Mouse (Mus musculus) mature B cell (primary cell): ENCODE measurements around the gene Cmbl.

Experiments used
- in situ Hi-C: fragments of 300-500 bp; cut with MboI; formaldehyde crosslinking; loops from 2 replicates; pipeline ENCODE4 v1.14.3; 2019

The Cmbl gene

GRCm38 (mm10) chr15:31583304-31584085, 18.3 kb downstream of the Cmbl start:
- in situ Hi-C loops: loop anchor here (10.0 kb wide), 1 partner anchor 269 kb away; no protein-coding TSS in a partner anchor

- in situ Hi-C loops: loop anchor here (10.0 kb wide), 1 partner anchor 270 kb away; no protein-coding TSS in a partner anchor
Measured at GRCm38 (mm10) chr15:31585238-31585637, 20.0 kb downstream of the Cmbl start.

GRCm38 (mm10) chr15:31586088-31586487, 20.9 kb downstream of the Cmbl start:
- in situ Hi-C loops: loop anchor here (10.0 kb wide), 1 partner anchor 271 kb away; no protein-coding TSS in a partner anchor

GRCm38 (mm10) chr15:31586519-31586918, 21.3 kb downstream of the Cmbl start:
- in situ Hi-C loops: loop anchor here (10.0 kb wide), 1 partner anchor 272 kb away; no protein-coding TSS in a partner anchor

- in situ Hi-C loops: loop anchor here (10.0 kb wide), 1 partner anchor 273 kb away; no protein-coding TSS in a partner anchor
Measured at GRCm38 (mm10) chr15:31587789-31588188, 22.6 kb downstream of the Cmbl start.

GRCm38 (mm10) chr15:31588989-31589640, 23.9 kb downstream of the Cmbl start:
- in situ Hi-C loops: loop anchor here (10.0 kb wide), 1 partner anchor 274 kb away; no protein-coding TSS in a partner anchor

- in situ Hi-C loops: no loop called here
Measured at GRCm38 (mm10) chr15:31590176-31590575, 25.0 kb downstream of the Cmbl start.

- in situ Hi-C loops: no loop called here
Measured at GRCm38 (mm10) chr15:31592531-31592930, 27.3 kb downstream of the Cmbl start.

- in situ Hi-C loops: no loop called here
Measured at GRCm38 (mm10) chr15:31594260-31594659, 29.1 kb downstream of the Cmbl start.

GRCm38 (mm10) chr15:31595651-31596050, 30.5 kb downstream of the Cmbl start:
- in situ Hi-C loops: no loop called here

- in situ Hi-C loops: loop anchor here (25.0 kb wide), 2 partner anchors 637 to 1162 kb away; partner anchors contain the start of gene Sema5a
Measured at GRCm38 (mm10) chr15:31599834-31600233, 34.6 kb downstream of the Cmbl start.

GRCm38 (mm10) chr15:31601279-31601645, 36.1 kb downstream of the Cmbl start:
- in situ Hi-C loops: loop anchor here (25.0 kb wide), 2 partner anchors 636 to 1161 kb away; partner anchors contain the start of gene Sema5a

GRCm38 (mm10) chr15:31601646-31602374, 36.6 kb downstream of the Cmbl start, which contains the start of the genes Cct5 and Fam173b:
Cct5 (minus strand) TSS chr15:31601804.
Fam173b (plus strand) TSS chr15:31601852.
- in situ Hi-C loops: loop anchor here (25.0 kb wide), 2 partner anchors 635 to 1160 kb away; partner anchors contain the start of gene Sema5a

GRCm38 (mm10) chr15:31602426-31602825, 37.2 kb downstream of the Cmbl start:
- in situ Hi-C loops: loop anchor here (25.0 kb wide), 2 partner anchors 635 to 1160 kb away; partner anchors contain the start of gene Sema5a

GRCm38 (mm10) chr15:31603113-31603512, 37.9 kb downstream of the Cmbl start:
- in situ Hi-C loops: loop anchor here (25.0 kb wide), 2 partner anchors 634 to 1159 kb away; partner anchors contain the start of gene Sema5a

- in situ Hi-C loops: loop anchor here (25.0 kb wide), 2 partner anchors 630 to 1155 kb away; partner anchors contain the start of gene Sema5a
Measured at GRCm38 (mm10) chr15:31606821-31607220, 41.6 kb downstream of the Cmbl start.

GRCm38 (mm10) chr15:31611027-31611426, 45.8 kb downstream of the Cmbl start:
- in situ Hi-C loops: loop anchor here (25.0 kb wide), 2 partner anchors 626 to 1151 kb away; partner anchors contain the start of gene Sema5a

GRCm38 (mm10) chr15:31611976-31612375, 46.8 kb downstream of the Cmbl start:
- in situ Hi-C loops: loop anchor here (25.0 kb wide), 2 partner anchors 625 to 1150 kb away; partner anchors contain the start of gene Sema5a

- in situ Hi-C loops: loop anchor here (25.0 kb wide), 2 partner anchors 623 to 1148 kb away; partner anchors contain the start of gene Sema5a
Measured at GRCm38 (mm10) chr15:31613826-31614453, 48.8 kb downstream of the Cmbl start.

GRCm38 (mm10) chr15:31614666-31615065, 49.5 kb downstream of the Cmbl start:
- in situ Hi-C loops: loop anchor here (25.0 kb wide), 2 partner anchors 623 to 1148 kb away; partner anchors contain the start of gene Sema5a
